Mouse (Mus musculus): ENCODE results near the gene Oprd1. TPM values are rescaled to one million over a fixed set of nuclear protein-coding genes. Genes with fewer than 3 reads are reported as not detected.

Oprd1 gene
- polyA plus RNA-seq, 1 experiment from 2014 or later: 0.04 TPM

GRCm38 (mm10) chr4:132067112-132067937 is 77.0 kb downstream of the Oprd1 start:
- H3K27ac ChIP-seq (ENCODE audit: low read length): no peak overlapping the region
- H3K4me2 ChIP-seq (ENCODE audit: low read depth, low read length): no peak overlapping the region
- no peaks in the 10 kb centered on the region for H3K36me3 ChIP-seq (ENCODE audit: control insufficient read depth, insufficient read depth, low read length)
- no peaks in the 10 kb centered on the region for H3K27me3 ChIP-seq (ENCODE audit: control insufficient read depth, insufficient read depth, low read depth, low read length)
- H3K9me3 ChIP-seq (ENCODE audit: control insufficient read depth, low read length): no peaks in the 10 kb centered on the region
- H3K4me1 ChIP-seq (replicated peaks; ENCODE audit: control insufficient read depth, insufficient read depth, low read length): peaks cover 6% of the 10 kb centered on the region
- no peak for ATAC-seq (ENCODE audit: low read depth)
- H3K9ac ChIP-seq (ENCODE audit: low read length): no peak overlapping the region
- 78% methylated on average over 14 of the region's 14 CpGs for WGBS
- no peak overlapping the region for H3K4me3 ChIP-seq (ENCODE audit: low read length)

DNA sequence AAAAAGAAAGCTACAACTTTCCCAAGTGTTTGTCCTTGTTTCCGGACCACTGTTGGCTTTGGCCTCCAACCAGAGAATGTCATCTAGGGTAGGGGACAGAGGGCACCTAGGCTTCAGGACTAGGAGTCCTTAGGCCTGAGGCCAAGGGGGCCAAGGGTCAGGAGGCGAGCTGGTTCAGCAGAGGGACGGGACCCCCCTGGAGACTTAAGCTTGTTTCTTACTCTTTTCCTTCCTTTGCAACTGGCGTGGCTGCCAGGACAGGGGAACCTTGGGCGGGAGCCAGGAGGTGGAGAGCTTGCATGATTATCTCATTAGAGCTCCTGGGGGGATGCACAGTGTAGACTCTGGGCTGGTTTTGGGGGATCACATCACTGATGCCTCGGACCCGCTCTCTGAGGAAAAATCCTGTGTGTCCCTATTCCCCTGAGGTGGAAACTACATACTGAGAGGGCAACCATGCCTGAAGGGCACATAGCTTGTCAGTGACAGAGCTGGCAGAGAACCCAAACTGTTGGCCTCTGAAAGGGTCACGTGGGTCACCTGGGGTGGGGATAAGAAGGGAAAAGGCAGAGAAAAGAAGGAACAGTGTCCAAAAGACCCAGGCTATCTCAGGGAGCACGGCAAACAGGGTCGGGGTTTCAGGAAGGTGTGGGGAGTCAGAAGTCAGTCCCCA is 78.0 kb downstream of the Oprd1 start:
- peak overlapping the region; percentile 23; the same call in 1 of the 2 replicates for H3K9ac ChIP-seq (ENCODE audit: low read length)
- no peaks in the 10 kb centered on the region for H3K36me3 ChIP-seq (ENCODE audit: control insufficient read depth, insufficient read depth, low read length)
- peaks cover 6% of the 10 kb centered on the region for H3K4me1 ChIP-seq (replicated peaks; ENCODE audit: control insufficient read depth, insufficient read depth, low read length)
- H3K4me2 ChIP-seq (ENCODE audit: low read depth, low read length): no peak overlapping the region
- H3K27me3 ChIP-seq (ENCODE audit: control insufficient read depth, insufficient read depth, low read depth, low read length): no peaks in the 10 kb centered on the region
- 60% methylated on average over 10 of the region's 10 CpGs for WGBS
- H3K4me3 ChIP-seq (ENCODE audit: low read length): no peak overlapping the region
- ATAC-seq (ENCODE audit: low read depth): no peak
- H3K27ac ChIP-seq (ENCODE audit: low read length): no peak overlapping the region
- H3K9me3 ChIP-seq (ENCODE audit: control insufficient read depth, low read length): no peaks in the 10 kb centered on the region

- H3K9me3 ChIP-seq (ENCODE audit: control insufficient read depth, low read length): no peaks in the 10 kb centered on the region
- H3K36me3 ChIP-seq (ENCODE audit: control insufficient read depth, insufficient read depth, low read length): no peaks in the 10 kb centered on the region
- H3K4me3 ChIP-seq (ENCODE audit: low read length): no peak overlapping the region
- no peak for ATAC-seq (ENCODE audit: low read depth)
- 67% methylated on average over 3 of the region's 3 CpGs for WGBS
- no peaks in the 10 kb centered on the region for H3K27me3 ChIP-seq (ENCODE audit: control insufficient read depth, insufficient read depth, low read depth, low read length)
- H3K4me2 ChIP-seq (ENCODE audit: low read depth, low read length): no peak overlapping the region
- peaks cover 6% of the 10 kb centered on the region for H3K4me1 ChIP-seq (replicated peaks; ENCODE audit: control insufficient read depth, insufficient read depth, low read length)
- no peak overlapping the region for H3K9ac ChIP-seq (ENCODE audit: low read length)
- no peak overlapping the region for H3K27ac ChIP-seq (ENCODE audit: low read length)
Measured at GRCm38 (mm10) chr4:132065578-132065977, 78.7 kb downstream of the Oprd1 start.

GRCm38 (mm10) chr4:132064550-132064949 is 79.7 kb downstream of the Oprd1 start:
- no peaks in the 10 kb centered on the region for H3K36me3 ChIP-seq (ENCODE audit: control insufficient read depth, insufficient read depth, low read length)
- no peak overlapping the region for H3K4me3 ChIP-seq (ENCODE audit: low read length)
- no peaks in the 10 kb centered on the region for H3K9me3 ChIP-seq (ENCODE audit: control insufficient read depth, low read length)
- no peak for ATAC-seq (ENCODE audit: low read depth)
- H3K4me1 ChIP-seq (replicated peaks; ENCODE audit: control insufficient read depth, insufficient read depth, low read length): peaks cover 6% of the 10 kb centered on the region
- H3K4me2 ChIP-seq (ENCODE audit: low read depth, low read length): no peak overlapping the region
- H3K27ac ChIP-seq (ENCODE audit: low read length): no peak overlapping the region
- 75% methylated on average over 5 of the region's 5 CpGs for WGBS
- no peaks in the 10 kb centered on the region for H3K27me3 ChIP-seq (ENCODE audit: control insufficient read depth, insufficient read depth, low read depth, low read length)
- no peak overlapping the region for H3K9ac ChIP-seq (ENCODE audit: low read length)

- 56% methylated on average over 17 of the region's 17 CpGs for WGBS
- Histone ChIP-seq H3K9ac (ENCODE audit: low read length) (no peak overlapping the region), H3K4me2 (ENCODE audit: low read depth, low read length) (no peak overlapping the region), H3K4me1 (replicated peaks; ENCODE audit: control insufficient read depth, insufficient read depth, low read length) (peaks cover 6% of the 10 kb centered on the region), H3K36me3 (ENCODE audit: control insufficient read depth, insufficient read depth, low read length) (no peaks in the 10 kb centered on the region), H3K4me3 (ENCODE audit: low read length) (no peak overlapping the region), H3K27ac (ENCODE audit: low read length) (no peak overlapping the region), H3K9me3 (ENCODE audit: control insufficient read depth, low read length) (no peaks in the 10 kb centered on the region), H3K27me3 (ENCODE audit: control insufficient read depth, insufficient read depth, low read depth, low read length) (no peaks in the 10 kb centered on the region)
- ATAC-seq (ENCODE audit: low read depth): no peak
Measured at GRCm38 (mm10) chr4:132062934-132063884, 81.1 kb downstream of the Oprd1 start.

DNA sequence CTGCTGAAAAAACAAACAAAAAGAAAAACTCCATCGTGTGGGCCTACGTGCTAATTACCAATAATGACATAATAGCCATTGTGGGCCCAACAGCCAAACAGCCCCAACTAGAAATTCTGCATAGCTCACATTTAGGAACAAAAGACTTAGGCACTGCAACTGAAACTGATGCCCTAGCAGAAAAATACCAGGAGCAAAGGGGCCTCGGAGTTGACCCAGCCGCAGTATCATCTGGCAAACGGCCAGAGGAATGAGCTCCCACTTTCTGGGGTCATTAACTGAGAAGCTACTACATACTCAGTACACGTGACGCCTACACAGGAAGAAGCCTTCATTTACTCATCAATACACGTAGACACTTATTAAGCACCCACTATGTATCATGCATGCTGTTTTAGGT is 82.0 kb downstream of the Oprd1 start:
- Histone ChIP-seq H3K9ac (ENCODE audit: low read length) (no peak overlapping the region), H3K4me3 (ENCODE audit: low read length) (no peak overlapping the region), H3K36me3 (ENCODE audit: control insufficient read depth, insufficient read depth, low read length) (no peaks in the 10 kb centered on the region), H3K27me3 (ENCODE audit: control insufficient read depth, insufficient read depth, low read depth, low read length) (no peaks in the 10 kb centered on the region), H3K27ac (ENCODE audit: low read length) (no peak overlapping the region), H3K4me2 (ENCODE audit: low read depth, low read length) (no peak overlapping the region), H3K4me1 (replicated peaks; ENCODE audit: control insufficient read depth, insufficient read depth, low read length) (peaks cover 6% of the 10 kb centered on the region), H3K9me3 (ENCODE audit: control insufficient read depth, low read length) (no peaks in the 10 kb centered on the region)
- 43% methylated on average over 8 of the region's 8 CpGs for WGBS
- ATAC-seq (ENCODE audit: low read depth): no peak

Other genes with a start within 250 kb of the Oprd1 start
- gene Tmem200b, start 222.7 kb downstream of the Oprd1 start, polyA plus RNA-seq (2015; fragmentation: Nextera tagmentation; extraction: Ambion mirVana): 0.25 and 0.43 TPM in 2 replicates
- gene Gm10300, start 69.8 kb downstream of the Oprd1 start, polyA plus RNA-seq (2015; fragmentation: Nextera tagmentation; extraction: Ambion mirVana): 0.10 TPM in 1 of 2 replicates, not detected in the other
- 56.8 and 57.7 TPM in 2 replicates for gene Epb41, start 69.2 kb downstream of the Oprd1 start, polyA plus RNA-seq (2015; fragmentation: Nextera tagmentation; extraction: Ambion mirVana)
- 87.7 and 97.8 TPM in 2 replicates for gene Ythdf2, start 67.8 kb upstream of the Oprd1 start, polyA plus RNA-seq (2015; fragmentation: Nextera tagmentation; extraction: Ambion mirVana)
- gene Gmeb1, start 117.1 kb upstream of the Oprd1 start, polyA plus RNA-seq (2015; fragmentation: Nextera tagmentation; extraction: Ambion mirVana): 36.2 and 36.7 TPM in 2 replicates
- 48.5 and 50.3 TPM in 2 replicates for gene Taf12, start 129.9 kb upstream of the Oprd1 start, polyA plus RNA-seq (2015; fragmentation: Nextera tagmentation; extraction: Ambion mirVana)
- gene Rab42, start 158.9 kb upstream of the Oprd1 start, polyA plus RNA-seq (2015; fragmentation: Nextera tagmentation; extraction: Ambion mirVana): 2.1 and 2.5 TPM in 2 replicates
- 67.0 TPM in 2 replicates for gene Trnau1ap, start 185.1 kb upstream of the Oprd1 start, polyA plus RNA-seq (2015; fragmentation: Nextera tagmentation; extraction: Ambion mirVana)
- gene Rcc1, start 209.1 kb upstream of the Oprd1 start, polyA plus RNA-seq (2015; fragmentation: Nextera tagmentation; extraction: Ambion mirVana): 73.0 and 73.9 TPM in 2 replicates